Mouse (Mus musculus): ENCODE results near the gene Gm20824. TPM values are rescaled to one million over a fixed set of nuclear protein-coding genes. Genes with fewer than 3 reads are reported as not detected.

The Gm20824 gene
- polyA plus RNA-seq (2012; ENCODE audit: low replicate concordance): not detected in 2 replicates

GRCm38 (mm10) chrY:8257607-8258006 is at the start of gene Gm20824:
Gene Gm20824 (plus strand): TSS chrY:8257907.

Other genes starting within 250 kb of the Gm20824 start
- gene Gm20825, start 186.4 kb upstream of the Gm20824 start, polyA plus RNA-seq (2012; ENCODE audit: low replicate concordance): not detected in 2 replicates

Data from leukemia stem cell, adult 10-12 weeks (primary cell).